Mouse (Mus musculus) stomach, postnatal 0 days (tissue): Measurements from ENCODE around the gene Frmpd4.

ENCODE experiments used
- CTCF ChIP-seq: IDR thresholded peaks from 2 replicates; pipeline ENCODE4 v1.5.1; 2016; ENCODE audit warnings: antibody characterized with exemption, low read depth, mild to moderate bottlenecking, moderate library complexity
- EP300 ChIP-seq: optimal IDR thresholded peaks from 2 replicates; pipeline ENCODE3; 2016; ENCODE audit warnings: antibody characterized with exemption

GRCm38 (mm10) chrX:167522528-167522927 is 1054.5 kb downstream of the Frmpd4 start:
- TF ChIP-seq CTCF (no peak), EP300 (no peak)
